Mouse (Mus musculus) CH12.LX (cell line): ENCODE results near the gene Myh3.

Experiments
- CTCF ChIP-seq, 2 experiments: IDR thresholded peaks in 1 of 2; conservative IDR thresholded peaks in 1 of 2; 2 replicates each; pipeline ENCODE4 v1.5.1; 2011 to 2012; ENCODE audit warnings: low read depth in 2 of 2, low read length in 2 of 2, improper control_type of control experiment in 1 of 2, inconsistent platforms in 1 of 2, mild to moderate bottlenecking in 1 of 2, moderate library complexity in 1 of 2
- POLR2A ChIP-seq: IDR thresholded peaks from 2 replicates; pipeline ENCODE4 v1.6.1; 2011; ENCODE audit warnings: low read depth, mild to moderate bottlenecking, improper control_type of control experiment, low read length
- POLR2AphosphoS2 ChIP-seq: IDR thresholded peaks from 2 replicates; pipeline ENCODE4 v1.6.1; 2011; ENCODE audit warnings: low read depth, low read length, improper control_type of control experiment
- ZC3H11A ChIP-seq: IDR thresholded peaks from 2 replicates; pipeline ENCODE4 v1.6.1; 2012; ENCODE audit warnings: low read depth, mild to moderate bottlenecking, inconsistent platforms, low read length, improper control_type of control experiment
- ZMIZ1 ChIP-seq: IDR thresholded peaks from 2 replicates; pipeline ENCODE4 v1.6.1; 2012; ENCODE audit warnings: low read depth, mild to moderate bottlenecking, inconsistent platforms, low read length, improper control_type of control experiment

DNA sequence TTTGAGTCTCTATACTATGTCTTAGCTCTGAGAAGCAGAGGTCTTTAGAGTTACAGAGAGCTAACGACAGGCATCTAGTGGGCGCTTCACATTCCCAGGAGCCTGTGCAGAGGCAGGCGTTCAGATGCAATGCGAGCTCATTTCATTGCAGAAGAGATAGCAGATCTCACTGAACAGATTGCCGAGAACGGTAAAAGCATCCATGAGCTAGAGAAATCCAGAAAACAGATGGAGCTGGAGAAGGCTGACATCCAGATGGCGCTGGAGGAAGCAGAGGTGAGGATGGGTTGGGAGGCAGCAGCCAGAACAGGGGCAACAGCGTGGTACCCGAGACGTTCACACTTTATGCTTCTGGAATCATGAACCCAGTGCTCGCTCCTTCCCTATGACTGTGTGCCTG, 20.3 kb downstream of the Myh3 start:
- no peak for TF ChIP-seq ZC3H11A
- TF ChIP-seq POLR2A = no peak
- no peak for TF ChIP-seq ZMIZ1
- TF ChIP-seq CTCF (conservative IDR thresholded peaks at IDR 0.05 in 1 of 2, IDR thresholded peaks at IDR 0.05 in 1 of 2; ENCODE audit: low read depth in 2 of 2, low read length in 2 of 2) = no peak
- no peak for TF ChIP-seq POLR2AphosphoS2
